ENCODE assay signal across 17 mouse cellular contexts in the genomic region with DNA sequence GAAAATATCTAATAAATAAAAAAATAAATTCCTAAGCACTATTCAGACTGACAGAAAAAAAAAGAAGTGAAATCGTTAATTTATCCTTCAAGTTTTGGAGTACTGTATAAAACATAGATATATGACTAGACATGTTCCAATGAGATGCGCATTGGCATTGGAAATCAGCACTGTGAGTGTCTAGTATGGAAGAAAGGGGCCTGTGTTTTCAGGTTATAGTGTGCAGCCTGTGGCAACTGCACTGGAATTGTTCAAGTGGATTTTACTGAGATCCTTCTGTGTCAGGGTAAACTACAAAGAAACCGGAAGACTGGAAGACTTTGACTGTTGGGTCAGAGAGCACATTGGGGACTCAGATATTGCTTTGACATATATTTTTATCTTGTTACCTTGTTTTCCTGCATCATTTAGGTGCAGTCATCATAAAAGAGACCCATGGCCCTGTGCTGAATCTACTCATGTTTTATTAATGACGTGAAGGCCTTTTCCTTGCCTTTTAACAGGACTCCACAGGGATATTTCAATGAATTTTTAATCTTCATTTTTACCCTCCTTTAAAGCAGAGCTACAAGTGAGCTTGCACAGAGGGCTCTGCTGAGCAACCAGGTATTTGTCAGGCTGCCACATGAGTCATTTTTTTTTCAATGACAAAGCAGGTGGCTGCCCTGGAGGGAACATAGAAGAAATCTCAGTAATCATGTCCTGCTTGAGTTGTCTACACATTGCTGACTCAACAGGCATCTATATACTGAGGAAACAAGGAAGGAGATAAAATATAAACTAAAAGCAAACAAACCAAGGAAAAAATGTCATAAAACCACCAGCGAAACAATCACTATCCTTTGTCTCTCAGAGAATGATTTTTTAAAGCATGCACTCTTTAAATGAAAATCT.
A peak's percentile ranks its signal among the peaks of the same experiment; 100 is the strongest.
DNase-seq lines count a peak whose midpoint lies in the region; ATAC-seq and TF ChIP-seq lines count a peak whose summit lies in the region.
"Had no signal": no experiment of that assay in that cellular context is flagged by ENCODE, and none has a peak within 500 bp of the region (broad histone marks: within the 10 kb centered on the region; RNA-seq: fewer than 3 reads in every experiment).

No protein-coding gene starts in this region.

- peak; percentile 43 for ATAC-seq in hindbrain, embryonic 13.5 days (ENCODE audit: low FRiP score)
- no peak for ATAC-seq in hindbrain, embryonic 11.5 days (ENCODE audit: low FRiP score)
- ATAC-seq in hindbrain, postnatal 0 days: no peak
- ATAC-seq in midbrain, embryonic 12.5 days (ENCODE audit: low FRiP score, low read depth): peak; percentile 72
- 0 out of 2 replicates have a peak, but pooled peaks have one; percentile 37 for ATAC-seq in stomach, embryonic 16.5 days (ENCODE audit: insufficient read depth, low FRiP score)
- no peak for ATAC-seq in liver, postnatal 0 days

- no peak overlapping the region for H3K4me2 ChIP-seq in hindbrain, embryonic 13.5 days
- H3K4me2 ChIP-seq in hindbrain, embryonic 11.5 days (replicated peaks; ENCODE audit: low read depth, low read length): no peak overlapping the region
- H3K4me2 ChIP-seq in hindbrain, postnatal 0 days (ENCODE audit: low read depth, low read length): no peak overlapping the region
- H3K4me2 ChIP-seq in midbrain, embryonic 12.5 days (replicated peaks): no peak overlapping the region
- H3K4me2 ChIP-seq in stomach, embryonic 16.5 days (ENCODE audit: low read depth, low read length): no peak overlapping the region
- H3K4me2 ChIP-seq in liver, postnatal 0 days (ENCODE audit: low read depth, low read length): no peak overlapping the region
- H3K4me2 ChIP-seq: embryonic facial prominence, embryonic 13.5 days; heart, embryonic 12.5 days; liver, embryonic 15.5 days; stomach, embryonic 15.5 days had no signal

- TF ChIP-seq CTCF in hindbrain, postnatal 0 days (IDR thresholded peaks at IDR 0.05; ENCODE audit: low read depth): no peak
- no peak for TF ChIP-seq CTCF in liver, postnatal 0 days (IDR thresholded peaks at IDR 0.05; ENCODE audit: low read depth)

- no peaks in the 10 kb centered on the region for H3K9me3 ChIP-seq in hindbrain, embryonic 13.5 days
- no peaks in the 10 kb centered on the region for H3K9me3 ChIP-seq in hindbrain, embryonic 11.5 days (ENCODE audit: control insufficient read depth, low read length)
- no peaks in the 10 kb centered on the region for H3K9me3 ChIP-seq in hindbrain, postnatal 0 days (ENCODE audit: low read length)
- no peaks in the 10 kb centered on the region for H3K9me3 ChIP-seq in midbrain, embryonic 12.5 days
- H3K9me3 ChIP-seq in stomach, embryonic 16.5 days (replicated peaks; ENCODE audit: control insufficient read depth, low read length): no peaks in the 10 kb centered on the region
- H3K9me3 ChIP-seq in liver, postnatal 0 days (ENCODE audit: low read length): no peaks in the 10 kb centered on the region
- H3K9me3 ChIP-seq: embryonic facial prominence, embryonic 13.5 days; forebrain, embryonic 10.5 days; heart, embryonic 12.5 days; liver, embryonic 15.5 days; megakaryocyte, embryonic 14.5 days; stomach, embryonic 15.5 days had no signal

- H3K27ac ChIP-seq in hindbrain, embryonic 13.5 days: no peak overlapping the region
- no peak overlapping the region for H3K27ac ChIP-seq in hindbrain, embryonic 11.5 days (ENCODE audit: low read depth, low read length)
- H3K27ac ChIP-seq in hindbrain, postnatal 0 days: no peak overlapping the region
- no peak overlapping the region for H3K27ac ChIP-seq in midbrain, embryonic 12.5 days (replicated peaks)
- no peak overlapping the region for H3K27ac ChIP-seq in stomach, embryonic 16.5 days (ENCODE audit: low read length)
- H3K27ac ChIP-seq in liver, postnatal 0 days (ENCODE audit: low read depth): no peak overlapping the region
- H3K27ac ChIP-seq: embryonic facial prominence, embryonic 13.5 days; forebrain, embryonic 10.5 days; liver, embryonic 15.5 days; stomach, embryonic 15.5 days had no signal

- 85% methylated on average over 5 of the region's 5 CpGs for WGBS in hindbrain, embryonic 13.5 days
- 92% methylated on average over 5 of the region's 5 CpGs for WGBS in hindbrain, embryonic 11.5 days
- WGBS in hindbrain, postnatal 0 days: 82% methylated on average over 5 of the region's 5 CpGs
- WGBS in midbrain, embryonic 12.5 days: 85% methylated on average over 5 of the region's 5 CpGs
- WGBS in stomach, embryonic 16.5 days: 76% methylated on average over 5 of the region's 5 CpGs
- WGBS in liver, postnatal 0 days (ENCODE audit: insufficient replicate concordance): 83% methylated on average over 5 of the region's 5 CpGs

- 0 out of 2 replicates have a peak, but pooled peaks cover 4% of the 10 kb centered on the region for H3K4me1 ChIP-seq in hindbrain, embryonic 13.5 days (replicated peaks)
- H3K4me1 ChIP-seq in hindbrain, embryonic 11.5 days (replicated peaks; ENCODE audit: control insufficient read depth, insufficient read depth, low read length): no peaks in the 10 kb centered on the region
- H3K4me1 ChIP-seq in hindbrain, postnatal 0 days (ENCODE audit: insufficient read depth, low read length): no peaks in the 10 kb centered on the region
- H3K4me1 ChIP-seq in midbrain, embryonic 12.5 days: no peaks in the 10 kb centered on the region
- H3K4me1 ChIP-seq in stomach, embryonic 16.5 days (ENCODE audit: control insufficient read depth, insufficient read depth, low read length): peaks cover 6% of the 10 kb centered on the region; the same call in 1 of the 2 replicates
- H3K4me1 ChIP-seq in liver, postnatal 0 days (ENCODE audit: insufficient read depth): no peaks in the 10 kb centered on the region
- H3K4me1 ChIP-seq: embryonic facial prominence, embryonic 13.5 days; forebrain, embryonic 10.5 days; heart, embryonic 12.5 days; liver, embryonic 15.5 days; megakaryocyte, embryonic 14.5 days; stomach, embryonic 15.5 days had no signal

- H3K4me3 ChIP-seq in hindbrain, embryonic 13.5 days: no peak overlapping the region
- H3K4me3 ChIP-seq in hindbrain, embryonic 11.5 days (ENCODE audit: low read depth, low read length): no peak overlapping the region
- no peak overlapping the region for H3K4me3 ChIP-seq in hindbrain, postnatal 0 days (ENCODE audit: low read length)
- H3K4me3 ChIP-seq in midbrain, embryonic 12.5 days: no peak overlapping the region
- H3K4me3 ChIP-seq in stomach, embryonic 16.5 days (replicated peaks; ENCODE audit: low read length): no peak overlapping the region
- H3K4me3 ChIP-seq in liver, postnatal 0 days (ENCODE audit: low read depth, low read length): no peak overlapping the region
- H3K4me3 ChIP-seq: embryonic facial prominence, embryonic 13.5 days; forebrain, embryonic 10.5 days; heart, embryonic 12.5 days; liver, embryonic 15.5 days; megakaryocyte, embryonic 14.5 days; stomach, embryonic 15.5 days had no signal

- no peaks in the 10 kb centered on the region for H3K27me3 ChIP-seq in hindbrain, embryonic 13.5 days
- no peaks in the 10 kb centered on the region for H3K27me3 ChIP-seq in hindbrain, embryonic 11.5 days (ENCODE audit: control insufficient read depth, insufficient read depth, low read length)
- H3K27me3 ChIP-seq in hindbrain, postnatal 0 days (ENCODE audit: insufficient read depth, low read length): no peaks in the 10 kb centered on the region
- H3K27me3 ChIP-seq in midbrain, embryonic 12.5 days: no peaks in the 10 kb centered on the region
- H3K27me3 ChIP-seq in stomach, embryonic 16.5 days (ENCODE audit: control insufficient read depth, insufficient read depth, low read length): no peaks in the 10 kb centered on the region
- no peaks in the 10 kb centered on the region for H3K27me3 ChIP-seq in liver, postnatal 0 days (ENCODE audit: insufficient read depth, low read length)
- H3K27me3 ChIP-seq: embryonic facial prominence, embryonic 13.5 days; heart, embryonic 12.5 days; liver, embryonic 15.5 days; megakaryocyte, embryonic 14.5 days; stomach, embryonic 15.5 days had no signal

- TF ChIP-seq EP300 in liver, postnatal 0 days (IDR thresholded peaks at IDR 0.05; ENCODE audit: low read depth): no peak

- H3K36me3 ChIP-seq in hindbrain, embryonic 13.5 days: no peaks in the 10 kb centered on the region
- H3K36me3 ChIP-seq in hindbrain, embryonic 11.5 days (ENCODE audit: control insufficient read depth, insufficient read depth, low read length): no peaks in the 10 kb centered on the region
- H3K36me3 ChIP-seq in hindbrain, postnatal 0 days (ENCODE audit: insufficient read depth, low read length): no peaks in the 10 kb centered on the region
- H3K36me3 ChIP-seq in midbrain, embryonic 12.5 days: no peaks in the 10 kb centered on the region
- H3K36me3 ChIP-seq in stomach, embryonic 16.5 days (ENCODE audit: control insufficient read depth, insufficient read depth, low read length): no peaks in the 10 kb centered on the region
- H3K36me3 ChIP-seq in liver, postnatal 0 days (replicated peaks; ENCODE audit: insufficient read depth, low read length): no peaks in the 10 kb centered on the region
- H3K36me3 ChIP-seq: embryonic facial prominence, embryonic 13.5 days; forebrain, embryonic 10.5 days; heart, embryonic 12.5 days; liver, embryonic 15.5 days; stomach, embryonic 15.5 days had no signal

- DNase-seq in hindbrain, embryonic 11.5 days (ENCODE audit: low spot score): no peak
- DNase-seq in hindbrain, postnatal 0 days (ENCODE audit: low spot score): peak; percentile 2
- no peak for DNase-seq in yolk sac, embryonic 10.5 days (ENCODE audit: low spot score)
- no peak for DNase-seq in liver, postnatal 0 days
- DNase-seq: heart, postnatal 36 days; kidney, adult 18-20 months; kidney, postnatal 14 days; lung, postnatal 14 days had no signal

- no peak overlapping the region for H3K9ac ChIP-seq in hindbrain, embryonic 13.5 days
- no peak overlapping the region for H3K9ac ChIP-seq in hindbrain, embryonic 11.5 days (ENCODE audit: low read depth, low read length)
- no peak overlapping the region for H3K9ac ChIP-seq in hindbrain, postnatal 0 days (replicated peaks; ENCODE audit: low read length)
- H3K9ac ChIP-seq in midbrain, embryonic 12.5 days (replicated peaks): no peak overlapping the region
- H3K9ac ChIP-seq in stomach, embryonic 16.5 days (ENCODE audit: low read length): no peak overlapping the region
- H3K9ac ChIP-seq in liver, postnatal 0 days (replicated peaks): no peak overlapping the region
- H3K9ac ChIP-seq: embryonic facial prominence, embryonic 13.5 days; heart, embryonic 12.5 days; liver, embryonic 15.5 days; stomach, embryonic 15.5 days had no signal

Comparison
In these comparisons a context has a peak if more than half of its experiments do, and no peak if none do; other contexts are left out.
1. ATAC-seq: peak in hindbrain, embryonic 13.5 days (single experiment), midbrain, embryonic 12.5 days (single experiment) and stomach, embryonic 16.5 days (single experiment); none in hindbrain, embryonic 11.5 days (single experiment), hindbrain, postnatal 0 days (single experiment) and liver, postnatal 0 days (single experiment).